In the genomic region with DNA sequence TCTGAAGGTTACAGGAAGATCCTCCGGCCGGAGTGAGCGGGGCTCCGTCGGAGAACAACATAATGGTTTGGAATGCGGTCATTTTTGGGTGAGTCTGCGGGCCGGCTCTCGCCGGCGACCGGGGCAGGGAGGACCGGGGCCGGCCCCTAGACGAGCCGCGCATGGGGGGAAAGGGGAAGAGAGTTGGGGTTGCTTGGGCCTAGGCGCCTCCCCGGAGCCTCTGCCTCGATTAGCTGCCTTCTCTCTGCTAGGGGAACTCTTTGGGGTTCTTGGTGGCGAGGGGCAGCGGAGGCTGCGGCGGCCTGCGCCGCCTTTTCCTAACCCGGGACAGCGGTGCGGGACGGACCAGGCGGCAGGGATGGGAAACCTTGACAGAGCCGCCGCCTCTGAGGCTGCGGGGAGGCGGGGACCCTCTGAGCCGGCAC, we compare ENCODE assay signal across 8 mouse cellular contexts. TPM values are rescaled to one million over a fixed set of nuclear protein-coding genes. Genes with fewer than 3 reads are reported as not detected.
A peak's percentile ranks its signal among the peaks of the same experiment; 100 is the strongest.
DNase-seq lines count a peak whose midpoint lies in the region; ATAC-seq lines count a peak whose summit lies in the region.

No protein-coding gene starts in this region.

- H3K27ac ChIP-seq in heart, embryonic 15.5 days, result peak overlapping the region; percentile 75
- H3K27ac ChIP-seq in liver, embryonic 16.5 days (ENCODE audit: low read length), result peak overlapping the region; percentile 59; the same call in 1 of the 2 replicates

- H3K9me3 ChIP-seq in heart, embryonic 15.5 days (replicated peaks), result no peaks in the 10 kb centered on the region
- H3K9me3 ChIP-seq in liver, embryonic 16.5 days (replicated peaks; ENCODE audit: control insufficient read depth, low read length), result no peaks in the 10 kb centered on the region

- 0 out of 2 replicates have a peak, but pooled peaks cover 3% of the 10 kb centered on the region for H3K4me1 ChIP-seq in heart, embryonic 15.5 days (replicated peaks)
- H3K4me1 ChIP-seq in liver, embryonic 16.5 days (ENCODE audit: control insufficient read depth, low read depth, low read length), result peaks cover 6% of the 10 kb centered on the region; the same call in 1 of the 2 replicates

- peak; percentile 29 for DNase-seq in embryo, embryonic 11 days
- no peak for DNase-seq in embryo, embryonic 9.5 days (ENCODE audit: extremely low spot score)
- DNase-seq in urinary bladder, adult 18-20 months (ENCODE audit: low spot score in 2 of 2), result peak; percentile 1 to 18
- no peak for DNase-seq in urinary bladder, postnatal 14 days (ENCODE audit: low spot score)
- DNase-seq in spleen, postnatal 14 days (ENCODE audit: low spot score in 2 of 2), result peak; percentile 7 to 17
- DNase-seq in layer of hippocampus, postnatal 10 days (ENCODE audit: low spot score in 2 of 2), result no peak

- peak overlapping the region; percentile 63 for H3K4me2 ChIP-seq in heart, embryonic 15.5 days
- peak overlapping the region; percentile 68 for H3K4me2 ChIP-seq in liver, embryonic 16.5 days (ENCODE audit: low read depth, low read length)

- peak overlapping the region; percentile 67 for H3K4me3 ChIP-seq in heart, embryonic 15.5 days
- H3K4me3 ChIP-seq in liver, embryonic 16.5 days (ENCODE audit: low read depth, low read length), result peak overlapping the region; percentile 87

- H3K9ac ChIP-seq in heart, embryonic 15.5 days, result peak overlapping the region; percentile 71
- H3K9ac ChIP-seq in liver, embryonic 16.5 days (ENCODE audit: low read depth, low read length), result peak overlapping the region; percentile 88

- H3K36me3 ChIP-seq in heart, embryonic 15.5 days, result no peaks in the 10 kb centered on the region
- H3K36me3 ChIP-seq in liver, embryonic 16.5 days (ENCODE audit: control insufficient read depth, insufficient read depth), result no peaks in the 10 kb centered on the region; the same call in 1 of the 2 replicates

- no peaks in the 10 kb centered on the region for H3K27me3 ChIP-seq in heart, embryonic 15.5 days
- no peaks in the 10 kb centered on the region for H3K27me3 ChIP-seq in liver, embryonic 16.5 days (ENCODE audit: control insufficient read depth, insufficient read depth, low read depth, low read length)

- peak; percentile 28; the same call in 1 of the 2 replicates for ATAC-seq in heart, embryonic 15.5 days (replicated peaks; ENCODE audit: insufficient number of reproducible peaks, insufficient read depth, low FRiP score, low read depth)
- ATAC-seq in liver, embryonic 16.5 days (ENCODE audit: low read depth), result peak; percentile 49

- WGBS in heart, embryonic 15.5 days, result 7% methylated on average over 33 of the region's 36 CpGs
- WGBS in liver, embryonic 16.5 days (ENCODE audit: insufficient replicate concordance), result 15% methylated on average over 36 of the region's 36 CpGs

RNA-seq across cellular contexts. Expression of a gene that starts 0.8 kb away (rescaled TPM):
- polyA plus RNA-seq in heart, embryonic 15.5 days (2015; fragmentation: Nextera tagmentation; extraction: Ambion mirVana), result 16.6 and 19.0 TPM in 2 replicates
- 12.2 and 13.4 TPM in 2 replicates for polyA plus RNA-seq in liver, embryonic 16.5 days (2015; fragmentation: Nextera tagmentation; extraction: Ambion mirVana)
- total RNA-seq in layer of hippocampus, postnatal 10 days (2021), result 10 to 100 TPM; 31.5 to 32.3 TPM

RNA-seq across cellular contexts. Expression of a gene that starts 1.0 kb away (rescaled TPM):
- 115 and 130 TPM in 2 replicates for polyA plus RNA-seq in heart, embryonic 15.5 days (2015; fragmentation: Nextera tagmentation; extraction: Ambion mirVana)
- 61.6 and 65.5 TPM in 2 replicates for polyA plus RNA-seq in liver, embryonic 16.5 days (2015; fragmentation: Nextera tagmentation; extraction: Ambion mirVana)
- total RNA-seq in layer of hippocampus, postnatal 10 days (2021), result 10 to 100 TPM; 56.7 to 60.6 TPM

RNA-seq across cellular contexts. Expression of a gene that starts 28.0 kb away (rescaled TPM):
- 0.55 and 0.60 TPM in 2 replicates for polyA plus RNA-seq in heart, embryonic 15.5 days (2015; fragmentation: Nextera tagmentation; extraction: Ambion mirVana)
- 0.47 and 0.51 TPM in 2 replicates for polyA plus RNA-seq in liver, embryonic 16.5 days (2015; fragmentation: Nextera tagmentation; extraction: Ambion mirVana)
- 10 to 100 TPM; 28.3 to 31.2 TPM for total RNA-seq in layer of hippocampus, postnatal 10 days (2021)

Comparison
In these comparisons a context has a peak if more than half of its experiments do, and no peak if none do; other contexts are left out.
1. DNase-seq: peak in embryo, embryonic 11 days (single experiment), urinary bladder, adult 18-20 months (2 of 2) and spleen, postnatal 14 days (2 of 2); none in embryo, embryonic 9.5 days (single experiment), urinary bladder, postnatal 14 days (single experiment) and layer of hippocampus, postnatal 10 days (0 of 2).